Mouse (Mus musculus): Measurements from ENCODE around the gene Grm1.

- no peak for TF ChIP-seq CTCF (IDR thresholded peaks at IDR 0.05; ENCODE audit: low read depth, low read length)
- TF ChIP-seq GATA1 (IDR thresholded peaks at IDR 0.05; ENCODE audit: borderline replicate concordance, low read length): no peak
- TF ChIP-seq GATA2 (IDR thresholded peaks at IDR 0.05; ENCODE audit: borderline replicate concordance, low read depth, low read length): no peak
- TF ChIP-seq TAL1 (conservative IDR thresholded peaks at IDR 0.05; ENCODE audit: low read depth, low read length): no peak
Observed at GRCm38 (mm10) chr10:10656621-10657020, 425.5 kb downstream of the Grm1 start.
